Mouse (Mus musculus): ENCODE measurements around the gene Ak2. TPM values are rescaled to one million over a fixed set of nuclear protein-coding genes. Genes with fewer than 3 reads are reported as not detected.

Ak2 gene
- total RNA-seq, 1 experiment = 177 TPM

- in situ Hi-C loops (cut with MboI; ENCODE audit: low sequenced_read_pairs in 2 of 2, unreplicated experiment in 2 of 2) = no loop called here
- no peak for DNase-seq (ENCODE audit: low read depth, low spot score)
- H3K4me1 ChIP-seq (ENCODE audit: control insufficient read depth in 2 of 2, insufficient read depth in 2 of 2, low read length in 2 of 2, poor library complexity in 1 of 2) = peaks cover 3 to 9% of the 10 kb centered on the region in 2 experiments
- peak overlapping the region; percentile 81; the same call in 1 of the 2 replicates for H3K27ac ChIP-seq (ENCODE audit: insufficient read depth, low read depth, low read length, poor library complexity, severe bottlenecking)
- H3K9ac ChIP-seq (ENCODE audit: insufficient read depth, low read depth, low read length, poor library complexity, severe bottlenecking) = peak overlapping the region; percentile 62
- no peaks in the 10 kb centered on the region for H3K9me3 ChIP-seq (ENCODE audit: control insufficient read depth, insufficient read depth, low read depth, low read length)
- TF ChIP-seq HCFC1 (IDR thresholded peaks at IDR 0.05; ENCODE audit: borderline replicate concordance, insufficient read depth, low read length) (no peak), ZC3H11A (IDR thresholded peaks at IDR 0.05; ENCODE audit: borderline replicate concordance, low read depth, low read length) (no peak), CHD2 (IDR thresholded peaks at IDR 0.05; ENCODE audit: low read depth, low read length) (no peak), MAFK (IDR thresholded peaks at IDR 0.05; ENCODE audit: insufficient read depth, low read depth, low read length) (no peak), ZNF384 (IDR thresholded peaks at IDR 0.05; ENCODE audit: low read depth, low read length) (no peak)
- H3K36me3 ChIP-seq (ENCODE audit: control insufficient read depth, insufficient read depth, low read length, poor library complexity, severe bottlenecking) = no peaks in the 10 kb centered on the region
- peak overlapping the region in 1 of 2 experiments; percentile 15; a peak in 1 of 4 replicates for H3K4me3 ChIP-seq (ENCODE audit: insufficient read depth in 1 of 2, low read depth in 1 of 2, low read length in 2 of 2, poor library complexity in 1 of 2, severe bottlenecking in 1 of 2)
These were observed 10.6 kb upstream of the Ak2 start for GRCm38 (mm10) chr4:128980890-128981832.

GRCm38 (mm10) chr4:128981833-128982180 is 10.0 kb upstream of the Ak2 start:
- DNase-seq (ENCODE audit: low read depth, low spot score) = no peak
- Histone ChIP-seq H3K4me1 (ENCODE audit: control insufficient read depth in 2 of 2, insufficient read depth in 2 of 2, low read length in 2 of 2, poor library complexity in 1 of 2) (peaks cover 3 to 9% of the 10 kb centered on the region in 2 experiments), H3K9ac (ENCODE audit: insufficient read depth, low read depth, low read length, poor library complexity, severe bottlenecking) (no peak overlapping the region; the same call in 1 of the 2 replicates), H3K36me3 (ENCODE audit: control insufficient read depth, insufficient read depth, low read length, poor library complexity, severe bottlenecking) (no peaks in the 10 kb centered on the region), H3K27ac (ENCODE audit: insufficient read depth, low read depth, low read length, poor library complexity, severe bottlenecking) (no peak overlapping the region; the same call in 1 of the 2 replicates), H3K4me3 (ENCODE audit: insufficient read depth in 1 of 2, low read depth in 1 of 2, low read length in 2 of 2, poor library complexity in 1 of 2, severe bottlenecking in 1 of 2) (peak overlapping the region in 1 of 2 experiments; percentile 15; a peak in 1 of 4 replicates), H3K9me3 (ENCODE audit: control insufficient read depth, insufficient read depth, low read depth, low read length) (no peaks in the 10 kb centered on the region)
- in situ Hi-C loops (cut with MboI; ENCODE audit: low sequenced_read_pairs in 2 of 2, unreplicated experiment in 2 of 2) = no loop called here
- no peak for TF ChIP-seq MAFK (IDR thresholded peaks at IDR 0.05; ENCODE audit: insufficient read depth, low read depth, low read length)
- no peak for TF ChIP-seq HCFC1 (IDR thresholded peaks at IDR 0.05; ENCODE audit: borderline replicate concordance, insufficient read depth, low read length)

GRCm38 (mm10) chr4:128983151-128983550 is 8.6 kb upstream of the Ak2 start:
- no peak for DNase-seq (ENCODE audit: low read depth, low spot score)
- in situ Hi-C loops (cut with MboI; ENCODE audit: low sequenced_read_pairs in 2 of 2, unreplicated experiment in 2 of 2) = no loop called here
- TF ChIP-seq CHD2 (IDR thresholded peaks at IDR 0.05; ENCODE audit: low read depth, low read length) (no peak), MAFK (IDR thresholded peaks at IDR 0.05; ENCODE audit: insufficient read depth, low read depth, low read length) (no peak), HCFC1 (IDR thresholded peaks at IDR 0.05; ENCODE audit: borderline replicate concordance, insufficient read depth, low read length) (no peak), ZNF384 (IDR thresholded peaks at IDR 0.05; ENCODE audit: low read depth, low read length) (no peak), ZC3H11A (IDR thresholded peaks at IDR 0.05; ENCODE audit: borderline replicate concordance, low read depth, low read length) (no peak)
- Histone ChIP-seq H3K4me1 (ENCODE audit: control insufficient read depth in 2 of 2, insufficient read depth in 2 of 2, low read length in 2 of 2, poor library complexity in 1 of 2) (peaks cover 3 to 9% of the 10 kb centered on the region in 2 experiments), H3K4me3 (ENCODE audit: insufficient read depth in 1 of 2, low read depth in 1 of 2, low read length in 2 of 2, poor library complexity in 1 of 2, severe bottlenecking in 1 of 2) (no peak overlapping the region), H3K27ac (ENCODE audit: insufficient read depth, low read depth, low read length, poor library complexity, severe bottlenecking) (no peak overlapping the region), H3K36me3 (ENCODE audit: control insufficient read depth, insufficient read depth, low read length, poor library complexity, severe bottlenecking) (no peaks in the 10 kb centered on the region), H3K9ac (ENCODE audit: insufficient read depth, low read depth, low read length, poor library complexity, severe bottlenecking) (no peak overlapping the region), H3K9me3 (ENCODE audit: control insufficient read depth, insufficient read depth, low read depth, low read length) (no peaks in the 10 kb centered on the region)

- in situ Hi-C loops (cut with MboI; ENCODE audit: low sequenced_read_pairs in 2 of 2, unreplicated experiment in 2 of 2) = no loop called here
- H3K4me1 ChIP-seq (ENCODE audit: control insufficient read depth in 2 of 2, insufficient read depth in 2 of 2, low read length in 2 of 2, poor library complexity in 1 of 2) = peaks cover 3 to 9% of the 10 kb centered on the region in 2 experiments
These were observed 8.1 kb upstream of the Ak2 start for GRCm38 (mm10) chr4:128983656-128984055.

More at GRCm38 (mm10) chr4:128983656-128984055, 8.1 kb upstream of the Ak2 start:
- H3K9me3 ChIP-seq (ENCODE audit: control insufficient read depth, insufficient read depth, low read depth, low read length) = no peaks in the 10 kb centered on the region
- H3K27ac ChIP-seq (ENCODE audit: insufficient read depth, low read depth, low read length, poor library complexity, severe bottlenecking) = no peak overlapping the region
- no peaks in the 10 kb centered on the region for H3K36me3 ChIP-seq (ENCODE audit: control insufficient read depth, insufficient read depth, low read length, poor library complexity, severe bottlenecking)
- no peak overlapping the region for H3K4me3 ChIP-seq (ENCODE audit: insufficient read depth in 1 of 2, low read depth in 1 of 2, low read length in 2 of 2, poor library complexity in 1 of 2, severe bottlenecking in 1 of 2)
- no peak overlapping the region for H3K9ac ChIP-seq (ENCODE audit: insufficient read depth, low read depth, low read length, poor library complexity, severe bottlenecking)
- TF ChIP-seq CHD2 (IDR thresholded peaks at IDR 0.05; ENCODE audit: low read depth, low read length) (no peak), ZNF384 (IDR thresholded peaks at IDR 0.05; ENCODE audit: low read depth, low read length) (no peak), HCFC1 (IDR thresholded peaks at IDR 0.05; ENCODE audit: borderline replicate concordance, insufficient read depth, low read length) (no peak), MAFK (IDR thresholded peaks at IDR 0.05; ENCODE audit: insufficient read depth, low read depth, low read length) (no peak), ZC3H11A (IDR thresholded peaks at IDR 0.05; ENCODE audit: borderline replicate concordance, low read depth, low read length) (no peak)
- no peak for DNase-seq (ENCODE audit: low read depth, low spot score)
